Mouse (Mus musculus): ENCODE measurements around the gene Wipi2.

The Wipi2 gene

DNA sequence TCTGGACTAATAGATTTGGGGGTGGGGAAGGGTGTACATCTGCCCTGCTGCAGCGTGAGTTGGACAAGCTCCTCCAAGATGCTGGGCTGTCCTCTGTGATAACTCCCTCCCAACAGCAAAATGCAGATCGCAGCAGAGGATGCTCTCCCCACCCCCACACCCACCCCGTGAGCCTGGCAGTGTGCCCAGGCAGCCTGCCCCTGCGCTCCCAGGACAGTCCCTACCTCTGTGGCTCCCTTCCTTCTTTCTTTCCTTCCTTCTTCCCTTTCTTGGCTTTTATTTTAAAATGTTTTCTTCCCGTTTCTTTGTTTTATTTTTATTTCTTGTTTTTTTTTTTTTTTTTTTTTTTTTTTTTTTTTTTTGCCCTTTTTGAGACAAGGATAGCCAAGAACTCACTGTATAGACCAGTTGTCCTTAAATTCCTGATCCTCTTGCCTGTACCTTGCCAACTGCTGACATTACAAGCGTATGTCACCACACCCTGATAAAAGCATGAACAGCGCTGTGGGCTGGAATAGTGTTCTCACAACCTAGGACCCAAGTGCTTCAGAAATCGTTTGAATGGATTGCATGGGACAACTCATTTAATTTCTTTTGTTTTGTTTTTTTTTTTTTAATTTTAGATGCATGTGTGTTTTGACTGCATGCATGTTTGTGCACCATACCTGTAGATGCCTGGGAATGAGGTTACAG, 66.4 kb downstream of the Wipi2 start:
- no peak for DNase-seq

DNA sequence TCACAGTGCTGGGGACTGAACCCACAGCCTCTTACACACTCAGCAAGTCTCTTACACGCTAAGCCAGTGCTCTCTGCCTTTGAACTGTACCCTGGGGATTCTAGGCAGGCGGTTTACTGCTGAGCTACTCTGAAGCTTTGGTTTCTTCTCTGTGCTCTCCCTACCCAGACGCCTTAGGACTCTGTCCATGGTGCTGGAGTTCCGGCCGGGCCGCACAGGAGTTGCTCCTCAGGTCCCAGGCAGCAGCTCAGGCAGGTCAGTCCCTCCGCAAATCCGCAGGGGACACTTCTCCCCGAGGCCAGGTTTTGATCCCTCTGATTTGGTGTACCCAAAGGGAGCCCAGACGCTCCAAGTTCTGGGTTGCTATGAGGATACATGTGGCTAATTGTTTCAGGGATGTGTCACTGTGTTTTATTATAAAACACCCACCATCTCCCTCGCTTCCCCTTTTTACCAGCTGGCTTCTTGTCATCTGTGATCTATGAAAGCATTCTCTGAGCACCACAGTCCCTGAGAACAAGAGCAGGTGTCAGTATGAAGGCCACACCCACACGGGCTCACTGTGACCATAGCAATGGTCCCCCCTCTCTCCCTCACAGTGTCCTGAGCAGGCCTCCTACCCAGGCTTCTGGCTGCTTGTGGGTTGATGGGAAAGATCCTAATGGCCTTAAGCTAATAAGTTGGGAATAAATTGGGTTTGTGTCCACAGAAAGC, 67.3 kb downstream of the Wipi2 start:
- DNase-seq, result peak; percentile 38

DNA sequence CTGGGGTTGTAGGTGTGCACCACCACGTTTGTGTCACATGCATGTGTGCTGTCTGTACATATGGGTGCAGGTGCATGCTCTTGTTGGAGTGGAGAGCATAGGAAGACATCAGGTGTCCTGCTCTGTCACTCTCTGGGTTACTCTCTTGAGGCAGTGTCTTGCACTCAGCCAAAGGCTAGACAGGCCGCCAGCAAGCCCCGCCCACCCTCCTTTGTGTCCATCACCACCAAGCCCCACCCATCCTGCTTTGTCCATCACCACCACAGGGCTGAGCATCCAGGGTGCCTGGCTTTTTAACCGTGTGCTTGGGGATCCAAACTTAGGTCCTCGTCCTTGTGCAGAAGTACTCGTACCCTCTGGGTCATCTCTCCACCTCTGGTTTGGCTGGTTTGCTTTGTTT, 68.8 kb downstream of the Wipi2 start:
- DNase-seq, result no peak

DNA sequence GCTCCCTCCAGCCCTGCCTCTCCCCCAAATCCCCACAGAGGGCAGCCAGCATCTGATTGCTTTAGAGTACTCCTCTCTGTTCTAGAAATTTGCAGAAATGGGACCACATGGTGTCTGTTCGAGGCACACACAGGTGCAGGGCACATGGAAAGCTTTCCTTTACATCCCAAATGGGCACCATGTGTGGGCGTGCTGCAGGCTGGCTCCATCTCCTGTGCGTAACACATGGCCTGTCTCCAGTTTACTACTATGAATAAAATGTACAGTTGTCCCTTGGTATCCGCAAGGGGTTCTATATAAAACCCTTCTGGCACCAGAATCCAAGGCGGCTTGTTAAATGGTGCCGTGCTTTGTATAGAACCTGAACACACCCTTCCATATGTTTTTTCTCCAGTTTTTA, 69.4 kb downstream of the Wipi2 start:
- no peak for DNase-seq

DNA sequence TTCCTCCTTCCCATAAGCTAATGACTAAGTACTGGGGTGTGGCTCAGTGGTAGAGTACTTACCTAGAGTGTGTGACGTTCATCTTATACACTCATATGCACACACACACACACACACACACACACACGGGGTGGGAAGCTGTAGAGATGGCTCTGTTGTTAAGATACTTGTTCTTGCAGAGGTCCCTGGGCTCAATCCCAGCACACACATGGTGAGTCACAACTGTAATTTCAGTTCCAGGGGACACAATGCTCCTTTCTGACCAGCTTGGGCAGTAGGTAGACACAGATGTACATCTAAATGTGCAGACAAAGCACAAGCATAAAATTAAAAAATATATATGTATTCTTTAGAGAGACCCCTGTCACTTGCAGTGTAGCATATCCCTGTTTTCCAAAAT, 70.2 kb downstream of the Wipi2 start:
- DNase-seq, result no peak

DNA sequence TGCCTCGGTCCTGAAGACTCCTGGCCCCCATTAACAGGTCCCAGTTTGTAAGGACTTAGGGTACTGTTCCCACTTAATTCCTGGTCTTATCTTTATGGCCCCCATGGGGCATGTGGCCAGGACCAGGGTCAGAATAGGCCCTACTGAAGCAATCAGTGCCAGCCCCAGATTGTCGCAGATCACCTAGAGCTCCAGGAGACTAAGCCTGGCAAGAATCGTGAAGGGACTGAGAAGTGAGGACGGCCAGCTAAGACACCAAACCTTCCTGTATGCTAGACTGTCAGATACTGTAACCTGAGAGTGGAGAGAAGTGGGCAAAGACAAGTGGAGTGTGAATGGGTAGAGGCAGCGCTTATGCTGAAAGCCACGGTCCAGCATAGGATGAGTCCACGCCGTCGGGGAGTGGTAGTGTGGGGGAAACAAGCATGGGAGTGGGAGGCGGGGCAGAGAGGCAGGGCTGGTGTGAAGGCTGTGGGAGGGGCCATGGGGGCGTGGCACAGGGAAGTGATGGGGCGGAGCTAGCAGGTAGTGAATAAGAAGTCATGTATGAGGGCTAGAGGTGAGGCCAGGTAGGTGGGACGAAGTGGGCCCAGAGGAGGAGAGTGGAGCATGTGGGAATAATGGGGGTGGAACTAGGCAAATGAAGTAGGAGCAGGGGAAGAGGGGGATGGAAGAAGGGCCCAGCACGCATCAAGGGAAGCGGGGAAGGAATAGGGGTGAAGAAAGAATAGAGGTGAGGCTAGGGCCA, 73.5 kb downstream of the Wipi2 start:
- peak; percentile 65 for DNase-seq

DNA sequence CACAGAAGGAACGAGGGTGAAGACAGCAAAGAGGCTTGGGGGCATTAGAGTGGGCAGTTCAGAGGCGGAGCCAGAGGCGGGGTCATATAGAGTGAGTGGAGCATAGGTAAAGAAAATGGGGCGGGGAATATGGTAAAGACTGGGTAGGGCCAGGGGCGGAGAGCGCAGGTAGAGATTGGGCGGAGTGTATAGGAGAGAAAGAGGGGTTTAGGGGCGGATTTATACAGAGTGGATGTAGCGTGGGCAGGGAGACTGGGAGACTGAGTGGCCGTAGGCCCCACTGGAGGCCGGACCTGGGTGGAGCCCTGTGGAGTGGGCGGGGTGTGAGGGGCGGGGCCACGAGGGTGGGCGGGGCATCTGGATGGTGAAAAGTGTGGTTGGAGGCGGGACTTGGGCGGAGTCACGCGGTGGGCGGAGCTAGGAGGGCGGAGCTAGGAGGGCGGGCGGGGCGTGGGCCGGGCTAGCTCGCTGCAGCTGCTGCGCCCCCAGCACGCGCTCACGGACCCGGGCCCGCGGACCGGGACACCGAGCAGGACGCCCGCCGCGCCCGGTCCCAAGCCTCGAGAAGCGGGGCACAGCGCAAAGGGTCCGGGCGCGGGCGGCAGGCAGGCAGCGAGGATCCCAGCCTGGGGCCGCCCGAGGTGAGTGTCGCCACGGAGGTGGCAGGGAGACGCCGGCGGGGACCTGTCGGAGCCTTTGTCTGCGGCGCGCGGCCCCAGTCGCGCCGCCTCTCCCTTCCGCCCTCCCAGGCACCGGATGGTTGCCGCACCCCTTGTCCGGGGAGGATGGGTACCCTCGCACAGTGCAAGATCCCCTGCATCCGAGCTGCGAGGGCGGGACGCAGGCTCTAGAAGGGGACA, 74.4 kb downstream of the Wipi2 start:
- no peak for DNase-seq

DNA sequence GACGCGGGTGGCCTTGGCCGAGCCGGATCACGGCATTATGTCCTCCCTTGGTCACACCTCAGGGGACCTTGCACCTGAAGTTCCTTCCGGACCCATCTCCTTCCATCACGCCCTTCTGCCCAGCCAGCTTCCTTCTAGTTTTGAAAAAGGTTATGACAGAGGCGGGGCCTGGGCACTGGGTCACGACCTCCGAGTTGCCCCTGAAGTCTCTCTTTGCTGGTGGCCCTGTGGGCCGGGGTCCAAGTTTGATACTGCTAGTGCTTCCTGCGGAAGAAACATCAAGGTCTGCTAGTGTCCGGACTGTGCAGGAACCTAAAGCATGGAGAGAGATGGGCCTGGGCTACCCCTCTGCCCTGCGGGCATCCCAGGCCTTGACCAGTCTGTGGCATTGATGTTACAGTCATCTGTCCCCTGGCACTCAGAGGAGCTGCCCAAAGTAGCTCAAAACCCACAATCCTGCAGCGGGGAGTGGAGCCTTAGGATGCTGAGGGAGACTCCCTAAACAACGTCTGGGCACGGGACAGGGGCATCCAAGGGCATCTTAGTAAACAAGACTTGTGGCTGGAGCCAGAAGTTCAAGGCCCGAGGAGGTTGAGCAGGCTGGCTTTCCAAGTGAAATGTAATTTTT, 75.1 kb downstream of the Wipi2 start:
- no peak for DNase-seq

DNA sequence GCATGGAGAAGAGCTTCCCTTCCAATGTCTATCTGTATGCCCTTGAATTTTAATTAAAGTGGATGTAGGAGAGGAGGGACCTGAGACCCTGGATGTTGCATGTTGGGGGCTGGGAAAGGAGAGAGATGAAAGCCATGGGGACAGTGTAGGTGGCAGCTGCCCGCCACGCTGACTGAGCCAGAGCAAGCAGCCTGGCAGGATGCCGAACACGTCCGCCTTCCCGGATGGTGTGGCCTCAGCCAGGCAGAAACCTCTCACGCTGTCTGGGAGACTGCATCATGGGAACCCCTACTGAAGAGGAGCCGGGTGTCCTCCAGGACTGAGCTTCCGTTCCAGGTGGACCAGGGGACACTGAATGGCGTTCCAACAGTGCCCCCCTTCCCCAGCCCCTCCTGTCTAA, 76.1 kb downstream of the Wipi2 start:
- DNase-seq, result no peak

DNA sequence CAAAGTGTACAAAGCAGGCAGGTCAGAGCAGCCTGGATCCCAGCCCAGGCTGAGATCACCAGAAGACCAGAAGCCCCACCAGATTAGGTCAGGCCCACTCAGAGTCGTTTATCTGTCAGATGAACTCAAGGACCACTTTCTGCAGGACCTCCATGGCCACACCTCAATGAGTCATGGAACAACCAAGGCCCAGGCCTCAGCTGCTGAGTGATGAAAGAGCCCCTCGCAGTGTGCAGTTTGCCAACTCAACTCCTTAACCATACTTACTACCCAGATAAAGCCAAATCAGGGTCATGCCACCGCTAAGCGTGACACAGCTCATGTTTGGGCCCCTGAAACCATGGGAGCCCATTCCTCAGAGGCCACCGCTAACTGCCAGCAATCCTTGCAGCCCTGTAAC, 80.2 kb downstream of the Wipi2 start:
- no peak for DNase-seq

DNA sequence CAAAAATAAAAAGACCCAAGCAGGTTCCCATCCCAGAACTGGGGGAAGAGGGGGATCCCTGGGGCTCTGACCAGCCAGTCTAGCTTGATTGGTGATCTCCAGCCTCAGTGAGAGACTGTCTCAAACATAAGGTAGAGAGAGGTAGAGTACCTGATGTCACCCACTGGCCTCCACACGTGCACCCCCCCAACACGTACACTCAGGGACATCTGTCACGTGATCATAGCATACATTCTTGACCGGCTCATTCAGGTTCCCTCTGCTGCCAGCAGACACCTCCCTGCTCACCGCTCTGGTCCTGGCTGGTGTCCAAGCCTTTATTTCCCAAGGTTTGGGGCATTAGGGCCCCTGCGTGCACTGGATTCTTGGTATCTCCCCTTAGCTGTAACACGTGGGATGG, 81.9 kb downstream of the Wipi2 start:
- no peak for DNase-seq

DNA sequence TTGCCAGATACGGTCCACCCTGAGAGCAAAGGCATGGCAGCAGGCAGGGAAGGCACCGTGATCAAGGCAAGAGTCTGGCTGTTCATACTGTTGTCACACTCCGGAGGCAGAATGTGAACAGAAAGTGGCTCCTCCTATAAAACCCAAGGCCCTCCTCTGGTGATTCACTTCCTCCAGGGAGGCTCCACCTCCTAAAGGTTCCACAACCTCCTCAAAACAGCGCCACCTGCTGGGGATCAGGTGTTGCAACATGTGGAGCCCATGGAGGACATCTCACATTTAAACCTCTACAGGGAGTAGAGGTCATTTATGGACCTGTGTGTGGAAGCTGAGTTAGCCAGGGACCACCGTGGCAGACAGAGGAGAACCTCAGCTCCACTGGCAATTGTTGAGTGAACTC, 84.9 kb downstream of the Wipi2 start:
- no peak for DNase-seq

DNA sequence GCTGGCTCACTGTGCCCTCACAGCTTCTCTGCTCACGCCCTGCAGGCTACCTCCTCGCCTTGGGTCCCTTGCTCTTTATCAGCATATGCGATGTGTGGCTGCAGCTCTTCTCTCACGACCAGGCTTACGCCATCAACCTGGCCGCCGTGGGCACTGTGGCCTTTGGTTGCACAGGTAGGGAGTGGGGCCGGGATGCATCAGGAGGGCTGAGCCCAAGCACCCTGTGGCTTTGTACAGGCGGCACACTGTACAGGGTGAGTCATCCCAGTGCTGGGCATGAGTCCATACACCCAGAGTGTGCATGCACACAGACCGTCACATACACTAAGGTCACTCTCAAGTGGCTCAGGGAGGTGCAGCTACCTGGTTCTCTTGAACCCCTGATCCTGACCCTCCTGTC, 86.5 kb downstream of the Wipi2 start:
- no peak for DNase-seq

DNA sequence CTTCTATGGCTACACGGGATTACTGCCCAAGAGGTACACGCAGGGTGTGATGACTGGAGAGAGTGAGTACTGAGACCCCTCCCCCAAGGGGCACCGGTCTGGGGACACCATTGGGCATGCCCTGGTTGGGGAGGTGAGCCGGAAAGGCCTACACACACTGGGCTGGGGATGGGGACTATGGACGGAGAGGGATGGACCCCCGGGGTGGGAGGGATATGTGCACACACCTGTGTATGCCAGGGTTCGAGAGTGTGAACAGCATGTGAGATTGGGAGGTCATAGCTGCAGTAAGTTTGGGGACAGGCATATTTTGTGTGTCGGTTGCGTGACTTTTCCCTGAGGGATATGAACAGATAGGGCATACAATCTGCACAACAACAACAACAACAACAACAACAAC, 87.6 kb downstream of the Wipi2 start:
- DNase-seq, result no peak

DNA sequence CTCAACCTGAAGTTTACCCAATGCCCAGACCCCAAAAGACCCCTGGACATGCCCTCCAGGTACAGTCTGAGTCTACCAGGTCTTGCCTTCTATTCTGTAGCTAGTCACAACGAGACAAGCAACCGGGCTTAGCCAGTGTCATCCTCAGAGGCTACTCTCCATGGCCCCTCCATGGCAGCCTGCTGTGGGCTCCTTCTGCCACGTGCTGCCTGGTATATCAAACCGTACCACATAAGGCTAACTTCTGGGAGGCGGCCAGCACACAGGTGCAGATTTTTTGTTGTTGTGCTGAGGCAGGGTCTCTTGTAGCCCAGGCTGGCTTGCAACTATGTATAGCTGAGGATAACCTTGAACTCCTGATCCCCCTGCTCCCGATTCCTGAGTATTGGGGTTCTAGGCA, 88.6 kb downstream of the Wipi2 start:
- DNase-seq, result no peak

DNA sequence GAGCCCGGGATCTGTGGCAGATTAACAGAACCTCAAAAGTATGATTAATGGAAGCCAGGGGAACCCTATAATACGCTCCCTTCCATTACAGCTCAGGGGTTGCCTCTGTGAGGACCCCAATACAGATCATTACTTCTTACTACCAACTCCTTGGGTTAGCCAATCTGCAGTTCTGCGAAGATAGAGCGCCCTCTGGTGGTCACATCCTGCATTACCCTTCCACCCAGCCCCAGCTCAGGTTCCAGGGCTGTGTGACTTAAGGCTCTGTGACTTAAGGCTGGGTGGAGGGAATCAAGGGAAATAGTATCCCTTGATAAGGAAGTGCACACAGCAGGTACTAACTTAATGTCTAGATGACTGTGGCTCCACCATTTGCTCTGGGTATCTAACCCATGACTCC, 90.5 kb downstream of the Wipi2 start:
- DNase-seq, result peak; percentile 79

DNA sequence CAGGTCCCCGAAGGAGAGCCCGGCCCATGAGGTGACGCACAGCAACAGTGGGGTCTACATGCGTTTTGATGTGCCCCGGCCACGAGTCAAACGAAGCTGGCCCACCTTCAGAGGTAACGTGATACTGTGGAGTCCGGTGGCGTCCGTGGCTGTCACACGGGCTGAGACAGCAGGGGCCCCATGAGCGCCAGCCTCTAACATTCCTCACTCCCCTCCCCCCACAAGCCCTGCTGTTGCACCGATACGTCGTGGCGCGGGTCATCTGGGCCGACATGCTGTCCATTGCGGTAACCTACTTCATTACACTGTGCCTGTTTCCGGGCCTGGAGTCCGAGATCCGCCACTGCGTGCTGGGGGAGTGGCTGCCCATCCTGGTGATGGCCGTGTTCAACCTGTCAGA, 91.0 kb downstream of the Wipi2 start:
- no peak for DNase-seq

DNA sequence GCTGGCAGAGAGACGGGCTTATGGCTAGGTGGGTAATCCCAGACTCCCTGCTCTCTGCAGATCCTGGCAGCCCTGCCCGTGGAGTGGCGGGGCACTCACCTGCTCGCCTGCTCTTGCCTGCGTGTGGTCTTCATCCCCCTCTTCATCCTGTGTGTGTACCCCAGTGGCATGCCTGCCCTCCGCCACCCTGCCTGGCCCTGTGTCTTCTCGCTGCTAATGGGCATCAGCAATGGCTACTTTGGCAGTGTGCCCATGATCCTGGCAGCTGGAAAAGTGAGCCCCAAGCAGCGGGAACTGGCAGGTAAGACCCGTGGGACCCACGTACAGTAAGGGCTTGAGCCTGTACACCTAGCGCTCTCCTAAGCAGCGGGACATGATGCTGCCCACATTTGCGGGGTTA, 92.4 kb downstream of the Wipi2 start:
- DNase-seq, result no peak
